Mouse (Mus musculus): ENCODE measurements at regions not wholly inside any gene's neighbourhood (a gene's known extent, or its start where the extent isn't known, plus 50 kb on each side); places are given as distances from the start of the nearest gene placed in this dataset.
A peak's percentile ranks its signal among the peaks of the same experiment; 100 is the strongest.

DNA sequence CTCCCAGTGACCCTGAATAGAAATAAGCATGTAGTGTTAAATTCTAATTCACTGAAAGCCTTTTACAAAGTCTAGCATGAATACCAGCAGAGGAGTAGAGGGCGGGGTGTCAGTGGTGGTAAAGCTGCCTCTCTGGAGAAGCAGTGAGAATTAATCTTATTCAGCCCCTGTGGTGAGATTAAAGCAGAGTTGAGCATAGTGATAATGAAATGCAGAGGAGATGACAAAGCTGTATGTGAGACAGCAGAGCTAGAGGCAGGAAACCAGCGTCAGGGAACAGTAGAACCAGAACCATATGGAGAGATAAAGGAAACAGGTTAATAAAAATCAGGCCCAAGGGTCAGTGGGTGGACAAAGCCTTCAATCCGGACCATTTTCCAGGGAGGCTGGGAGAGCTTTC lies 1827.2 kb downstream of the Poteg start:
- DNase-seq = no peak

DNA sequence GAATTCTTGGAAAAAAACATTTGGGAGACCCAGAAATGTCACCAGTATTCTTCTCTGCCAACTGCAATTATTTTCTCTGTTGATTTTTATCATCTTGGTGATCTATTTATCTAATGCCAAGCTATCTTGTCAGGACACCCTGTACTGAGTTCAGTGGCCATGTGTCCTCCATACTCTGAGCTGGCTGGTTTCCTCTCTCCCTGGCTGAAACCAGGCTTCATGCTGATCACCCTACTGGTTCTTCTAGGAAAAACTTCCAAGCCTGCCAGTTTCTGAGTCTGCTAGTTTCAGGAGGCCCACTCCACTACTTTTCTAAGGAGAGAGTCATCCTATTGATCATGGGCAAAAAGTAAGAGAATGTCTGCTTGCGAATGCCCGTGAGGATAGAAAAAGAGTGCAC lies 1831.2 kb downstream of the Poteg start:
- no peak for DNase-seq

DNA sequence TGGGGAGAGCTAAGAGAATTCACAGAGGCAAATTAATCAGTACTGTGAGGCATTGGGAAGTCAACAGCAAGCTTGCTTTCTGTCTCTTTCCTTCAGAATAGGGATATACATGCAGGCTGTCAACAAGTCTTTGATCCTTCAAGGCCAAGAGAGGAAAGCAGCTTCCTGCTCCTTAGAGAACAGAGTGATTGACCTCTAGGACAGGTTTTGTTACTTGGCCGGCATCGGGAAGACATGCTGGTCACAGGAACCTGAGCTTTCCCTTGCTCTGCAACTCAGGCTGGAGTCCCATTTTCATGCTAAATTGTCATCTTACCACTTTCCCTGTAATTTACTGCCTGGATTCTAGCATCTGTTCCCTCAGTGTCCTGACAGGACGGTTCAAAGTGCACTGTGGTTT lies 1831.8 kb downstream of the Poteg start:
- DNase-seq = no peak

DNA sequence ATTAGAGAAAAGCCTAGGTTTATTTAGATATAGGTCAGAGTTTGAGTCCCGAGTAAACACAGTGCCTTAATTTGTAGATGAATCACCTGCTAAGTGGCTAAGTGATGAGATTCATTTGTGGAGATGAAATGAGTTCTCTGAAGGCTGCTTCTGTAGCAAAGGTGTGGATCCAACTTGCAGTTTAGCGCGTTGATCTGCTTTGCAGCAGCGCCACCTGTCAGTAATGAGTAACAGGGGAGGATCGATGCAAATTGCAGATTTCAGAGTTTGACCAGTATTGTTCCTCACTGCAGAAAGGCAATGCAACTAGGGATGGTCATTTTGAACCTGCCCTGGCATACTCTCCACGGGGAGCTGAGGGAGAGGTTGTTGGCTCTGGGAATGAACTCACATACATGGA lies 1842.9 kb downstream of the Poteg start:
- peak; percentile 30 for DNase-seq
